Mouse (Mus musculus): ENCODE results near the gene Kdm4d. TPM values are rescaled to one million over a fixed set of nuclear protein-coding genes. Genes with fewer than 3 reads are reported as not detected.
"Not testable (repeated sequence)": the region's sequence is repeated elsewhere in the genome, so short reads cannot be mapped to it uniquely, and the experiment has no call there.

Gene Kdm4d
- polyA plus RNA-seq, 1 experiment from 2014 or later = 0.88 TPM

GRCm38 (mm10) chr9:14512633-14513445 lies 12.6 kb upstream of the Kdm4d start:
- Histone ChIP-seq H3K9ac (no peak overlapping the region), H3K27me3 (ENCODE audit: insufficient read depth, low read length) (no peaks in the 10 kb centered on the region), H3K27ac (ENCODE audit: low read depth) (no peak overlapping the region), H3K4me1 (ENCODE audit: insufficient read depth) (no peaks in the 10 kb centered on the region), H3K36me3 (ENCODE audit: insufficient read depth) (peaks cover 34% of the 10 kb centered on the region), H3K9me3 (ENCODE audit: low read depth, low read length) (no peaks in the 10 kb centered on the region), H3K4me2 (no peak overlapping the region), H3K4me3 (ENCODE audit: low read depth, low read length) (no peak overlapping the region)
- peak; percentile 80 for DNase-seq
- ATAC-seq (ENCODE audit: insufficient read depth) = peak; percentile 69
- 70% methylated on average over 9 of the region's 9 CpGs for WGBS
- peak; percentile 78 for TF ChIP-seq CTCF (IDR thresholded peaks at IDR 0.05; ENCODE audit: low read depth)

GRCm38 (mm10) chr9:14500916-14501424 lies 688 bp upstream of the Kdm4d start:
- Histone ChIP-seq H3K9ac (peak overlapping the region; percentile 80), H3K9me3 (ENCODE audit: low read depth, low read length) (no peaks in the 10 kb centered on the region), H3K27ac (ENCODE audit: low read depth) (peak overlapping the region; percentile 76; the same call in 1 of the 2 replicates), H3K36me3 (ENCODE audit: insufficient read depth) (peaks cover 38% of the 10 kb centered on the region), H3K27me3 (ENCODE audit: insufficient read depth, low read length) (no peaks in the 10 kb centered on the region), H3K4me3 (ENCODE audit: low read depth, low read length) (peak overlapping the region; percentile 84), H3K4me1 (ENCODE audit: insufficient read depth) (no peaks in the 10 kb centered on the region), H3K4me2 (peak overlapping the region; percentile 76)
- TF ChIP-seq CTCF (IDR thresholded peaks at IDR 0.05; ENCODE audit: low read depth) = no peak
- 2% methylated on average over 10 of the region's 10 CpGs for WGBS
- ATAC-seq (ENCODE audit: insufficient read depth) = no peak
- no peak for DNase-seq

- DNase-seq (no peak), ATAC-seq (ENCODE audit: insufficient read depth) (no peak)
- Histone ChIP-seq H3K9me3 (ENCODE audit: low read depth, low read length) (no peaks in the 10 kb centered on the region), H3K27ac (ENCODE audit: low read depth) (no peak overlapping the region), H3K4me1 (ENCODE audit: insufficient read depth) (no peaks in the 10 kb centered on the region), H3K4me2 (peak overlapping the region; percentile 69), H3K36me3 (ENCODE audit: insufficient read depth) (peaks cover 20% of the 10 kb centered on the region), H3K9ac (no peak overlapping the region), H3K4me3 (ENCODE audit: low read depth, low read length) (peak overlapping the region; percentile 84; the same call in 1 of the 2 replicates), H3K27me3 (ENCODE audit: insufficient read depth, low read length) (no peaks in the 10 kb centered on the region)
- WGBS = 82% methylated on average over 4 of the region's 4 CpGs
- no peak for TF ChIP-seq CTCF (IDR thresholded peaks at IDR 0.05; ENCODE audit: low read depth)
Measured at GRCm38 (mm10) chr9:14498896-14499705, 1.2 kb downstream of the Kdm4d start.

- H3K4me2 ChIP-seq; H3K36me3 ChIP-seq (ENCODE audit: insufficient read depth); H3K4me3 ChIP-seq (ENCODE audit: low read depth, low read length); H3K4me1 ChIP-seq (ENCODE audit: insufficient read depth); H3K27me3 ChIP-seq (ENCODE audit: insufficient read depth, low read length); H3K9ac ChIP-seq; H3K9me3 ChIP-seq (ENCODE audit: low read depth, low read length); H3K27ac ChIP-seq (ENCODE audit: low read depth); ATAC-seq (ENCODE audit: insufficient read depth); DNase-seq: not testable (repeated sequence)
- WGBS = 67% methylated on average over 12 of the region's 12 CpGs
Measured at GRCm38 (mm10) chr9:14463668-14464067, 36.6 kb downstream of the Kdm4d start.

GRCm38 (mm10) chr9:14462536-14462935 lies 37.7 kb downstream of the Kdm4d start:
- WGBS = 69% methylated on average over 1 of the region's 1 CpGs

GRCm38 (mm10) chr9:14456320-14456719 lies 44.0 kb downstream of the Kdm4d start:
- Histone ChIP-seq H3K36me3 (ENCODE audit: insufficient read depth) (no peaks in the 10 kb centered on the region), H3K9ac (no peak overlapping the region), H3K27me3 (ENCODE audit: insufficient read depth, low read length) (no peaks in the 10 kb centered on the region), H3K9me3 (ENCODE audit: low read depth, low read length) (no peaks in the 10 kb centered on the region), H3K4me1 (ENCODE audit: insufficient read depth) (no peaks in the 10 kb centered on the region), H3K4me2 (no peak overlapping the region), H3K27ac (ENCODE audit: low read depth) (no peak overlapping the region), H3K4me3 (ENCODE audit: low read depth, low read length) (no peak overlapping the region)
- no peak for TF ChIP-seq CTCF (IDR thresholded peaks at IDR 0.05; ENCODE audit: low read depth)
- DNase-seq (no peak), ATAC-seq (ENCODE audit: insufficient read depth) (no peak)
- WGBS = 88% methylated on average over 3 of the region's 3 CpGs

More at GRCm38 (mm10) chr9:14462536-14462935, 37.7 kb downstream of the Kdm4d start:
- H3K36me3 ChIP-seq (ENCODE audit: insufficient read depth); H3K4me2 ChIP-seq; DNase-seq; ATAC-seq (ENCODE audit: insufficient read depth); H3K27ac ChIP-seq (ENCODE audit: low read depth); H3K9me3 ChIP-seq (ENCODE audit: low read depth, low read length); H3K4me3 ChIP-seq (ENCODE audit: low read depth, low read length); H3K9ac ChIP-seq; H3K27me3 ChIP-seq (ENCODE audit: insufficient read depth, low read length); H3K4me1 ChIP-seq (ENCODE audit: insufficient read depth): not testable (repeated sequence)

GRCm38 (mm10) chr9:14451120-14451519 lies 49.2 kb downstream of the Kdm4d start:
- not testable (repeated sequence) for H3K4me3 ChIP-seq (ENCODE audit: low read depth, low read length); H3K27me3 ChIP-seq (ENCODE audit: insufficient read depth, low read length); H3K9me3 ChIP-seq (ENCODE audit: low read depth, low read length); DNase-seq; H3K36me3 ChIP-seq (ENCODE audit: insufficient read depth); H3K9ac ChIP-seq; H3K4me1 ChIP-seq (ENCODE audit: insufficient read depth); H3K27ac ChIP-seq (ENCODE audit: low read depth); H3K4me2 ChIP-seq; ATAC-seq (ENCODE audit: insufficient read depth)
- 54% methylated on average over 8 of the region's 8 CpGs for WGBS

GRCm38 (mm10) chr9:14447086-14447485 lies 53.2 kb downstream of the Kdm4d start:
- not testable (repeated sequence) for H3K4me1 ChIP-seq (ENCODE audit: insufficient read depth); H3K4me3 ChIP-seq (ENCODE audit: low read depth, low read length)
- WGBS = 78% methylated on average over 2 of the region's 2 CpGs

More at GRCm38 (mm10) chr9:14447086-14447485, 53.2 kb downstream of the Kdm4d start:
- not testable (repeated sequence) for H3K27me3 ChIP-seq (ENCODE audit: insufficient read depth, low read length); H3K9ac ChIP-seq; H3K4me2 ChIP-seq; H3K36me3 ChIP-seq (ENCODE audit: insufficient read depth); H3K9me3 ChIP-seq (ENCODE audit: low read depth, low read length); DNase-seq; H3K27ac ChIP-seq (ENCODE audit: low read depth); ATAC-seq (ENCODE audit: insufficient read depth)

Data from lung, embryonic 14.5 days (tissue).